Comparison of ENCODE assay signal across 20 mouse cellular contexts in the genomic region with DNA sequence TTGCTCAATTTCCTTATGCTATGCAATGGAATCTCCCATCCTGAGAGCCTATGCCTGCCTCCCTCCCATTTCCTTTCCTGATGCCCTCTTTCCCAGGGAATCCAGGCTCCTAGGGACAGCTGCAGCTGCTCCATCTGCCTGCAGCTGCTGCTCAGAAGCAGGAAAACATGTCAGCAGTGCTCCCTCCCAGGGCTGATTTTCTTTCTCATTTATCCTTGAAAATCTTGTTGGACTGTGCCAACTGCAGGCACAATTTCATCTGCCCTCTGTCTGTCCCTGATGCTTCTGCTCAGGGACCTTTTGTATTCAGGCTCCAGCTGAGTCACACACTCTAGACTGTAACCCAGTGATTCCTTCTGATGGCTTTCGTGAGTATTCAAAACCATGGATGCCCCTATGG. TPM values are rescaled to one million over a fixed set of nuclear protein-coding genes. Genes with fewer than 3 reads are reported as not detected.
A peak's percentile ranks its signal among the peaks of the same experiment; 100 is the strongest.
DNase-seq lines count a peak whose midpoint lies in the region; ATAC-seq and TF ChIP-seq lines count a peak whose summit lies in the region.
"Had no signal": no experiment of that assay in that cellular context is flagged by ENCODE, and none has a peak within 500 bp of the region (broad histone marks: within the 10 kb centered on the region; RNA-seq: fewer than 3 reads in every experiment).

No protein-coding gene starts in this region.

- peak; percentile 49; the same call in 1 of the 2 replicates for ATAC-seq in neural tube, embryonic 11.5 days (ENCODE audit: insufficient read depth, low FRiP score, low TSS enrichment)
- 0 out of 2 replicates have a peak, but pooled peaks have one; percentile 29 for ATAC-seq in hindbrain, postnatal 0 days
- ATAC-seq: activated CD4-positive, CD25-positive, alpha-beta regulatory T cell, adult 4 months had no signal

- peak; percentile 11 for DNase-seq in embryo, embryonic 10.5 days (ENCODE audit: low spot score)
- DNase-seq in embryo, embryonic 11 days = no peak
- DNase-seq in neural tube, embryonic 11.5 days (ENCODE audit: low spot score) = peak; percentile 19
- no peak for DNase-seq in neural tube, embryonic 10.5 days (ENCODE audit: extremely low spot score, low spot score)
- peak; percentile 43 for DNase-seq in hindbrain, postnatal 0 days (ENCODE audit: low spot score)
- no peak for DNase-seq in liver
- no peak for DNase-seq in layer of hippocampus, adult 18-20 months (ENCODE audit: low spot score in 2 of 2)
- DNase-seq in yolk sac, embryonic 10.5 days (ENCODE audit: low spot score) = no peak
- DNase-seq: cerebellum, adult 11-12 months; heart, adult 2 months; heart, postnatal 36 days; kidney, adult 2 months; lung, adult 18-20 months had no signal

- H3K4me1 ChIP-seq in neural tube, embryonic 11.5 days (ENCODE audit: control insufficient read depth, insufficient read depth, low read length) = no peaks in the 10 kb centered on the region
- H3K4me1 ChIP-seq in hindbrain, postnatal 0 days (ENCODE audit: insufficient read depth, low read length) = no peaks in the 10 kb centered on the region

- no peaks in the 10 kb centered on the region for H3K27me3 ChIP-seq in neural tube, embryonic 11.5 days (ENCODE audit: control insufficient read depth, insufficient read depth, low read length)
- no peaks in the 10 kb centered on the region for H3K27me3 ChIP-seq in hindbrain, postnatal 0 days (ENCODE audit: insufficient read depth, low read length)

- H3K4me3 ChIP-seq in neural tube, embryonic 11.5 days (ENCODE audit: low read depth, low read length) = no peak overlapping the region
- H3K4me3 ChIP-seq in hindbrain, postnatal 0 days (ENCODE audit: low read length) = no peak overlapping the region
- H3K4me3 ChIP-seq: heart, adult 2 months; layer of hippocampus, adult 2 months had no signal

- WGBS in neural tube, embryonic 11.5 days = 69% methylated on average over 1 of the region's 1 CpGs
- 39% methylated on average over 1 of the region's 1 CpGs for WGBS in hindbrain, postnatal 0 days

- H3K9ac ChIP-seq in neural tube, embryonic 11.5 days (ENCODE audit: low read length) = no peak overlapping the region
- no peak overlapping the region for H3K9ac ChIP-seq in hindbrain, postnatal 0 days (replicated peaks; ENCODE audit: low read length)

- no peak overlapping the region for H3K27ac ChIP-seq in neural tube, embryonic 11.5 days (ENCODE audit: low read depth, low read length)
- H3K27ac ChIP-seq in hindbrain, postnatal 0 days = no peak overlapping the region
- H3K27ac ChIP-seq: heart, adult 2 months; layer of hippocampus, adult 2 months had no signal

- no peaks in the 10 kb centered on the region for H3K36me3 ChIP-seq in neural tube, embryonic 11.5 days (ENCODE audit: control insufficient read depth, insufficient read depth, low read length)
- H3K36me3 ChIP-seq in hindbrain, postnatal 0 days (ENCODE audit: insufficient read depth, low read length) = no peaks in the 10 kb centered on the region

- TF ChIP-seq CTCF in hindbrain, postnatal 0 days (IDR thresholded peaks at IDR 0.05; ENCODE audit: low read depth) = no peak

- H3K9me3 ChIP-seq in neural tube, embryonic 11.5 days (ENCODE audit: control insufficient read depth, low read length) = no peaks in the 10 kb centered on the region
- no peaks in the 10 kb centered on the region for H3K9me3 ChIP-seq in hindbrain, postnatal 0 days (ENCODE audit: low read length)

- no peak overlapping the region for H3K4me2 ChIP-seq in neural tube, embryonic 11.5 days (ENCODE audit: low read depth)
- no peak overlapping the region for H3K4me2 ChIP-seq in hindbrain, postnatal 0 days (ENCODE audit: low read depth, low read length)

RNA-seq across cellular contexts. Expression of a gene that starts 20.6 kb away (rescaled TPM):
- 52.7 and 59.2 TPM in 2 replicates for polyA plus RNA-seq in neural tube, embryonic 11.5 days (2014; fragmentation: Nextera tagmentation; extraction: Ambion mirVana)
- total RNA-seq in hindbrain, postnatal 0 days (2014; rRNA removed) = 0.65 and 2.6 TPM in 2 replicates
- polyA plus RNA-seq in hindbrain, postnatal 0 days (2015; fragmentation: Nextera tagmentation; extraction: Ambion mirVana) = 0.91 and 1.3 TPM in 2 replicates
- total RNA-seq in layer of hippocampus, adult 18-20 months (2021) = under 1 TPM in 1 of 2 experiments, not detected in 1; 0.10 TPM
- total RNA-seq: heart, adult 2 months; heart, postnatal 36 days; megakaryocyte progenitor cell, adult 5-6 weeks; MEL had no signal
- polyA plus RNA-seq: heart, adult 2 months; kidney, adult 2 months; testis, adult 2 months had no signal

RNA-seq across cellular contexts. Expression of a gene that starts 45.3 kb away (rescaled TPM):
- polyA plus RNA-seq in neural tube, embryonic 11.5 days (2014; fragmentation: Nextera tagmentation; extraction: Ambion mirVana) = not detected in 2 replicates
- total RNA-seq in hindbrain, postnatal 0 days (2014; rRNA removed) = not detected in 2 replicates
- polyA plus RNA-seq in hindbrain, postnatal 0 days (2015; fragmentation: Nextera tagmentation; extraction: Ambion mirVana) = not detected in 2 replicates
- total RNA-seq in layer of hippocampus, adult 18-20 months (2021) = not detected
- total RNA-seq: heart, adult 2 months; heart, postnatal 36 days; layer of hippocampus, adult 2 months; left cerebral cortex, postnatal 25 days; megakaryocyte progenitor cell, adult 5-6 weeks; MEL had no signal
- polyA plus RNA-seq: activated CD4-positive, CD25-positive, alpha-beta regulatory T cell, adult 4 months; frontal cortex, adult 2 months; heart, adult 2 months; kidney, adult 2 months; testis, adult 2 months had no signal

Comparison
In these comparisons a context has a peak if more than half of its experiments do, and no peak if none do; other contexts are left out.
1. DNase-seq: peak in embryo, embryonic 10.5 days (single experiment), neural tube, embryonic 11.5 days (single experiment) and hindbrain, postnatal 0 days (single experiment); none in embryo, embryonic 11 days (single experiment), neural tube, embryonic 10.5 days (single experiment), liver (single experiment), layer of hippocampus, adult 18-20 months (0 of 2) and yolk sac, embryonic 10.5 days (single experiment).